Mouse (Mus musculus) midbrain, embryonic 11.5 days (tissue): ENCODE measurements around the gene Dcun1d3. TPM values are rescaled to one million over a fixed set of nuclear protein-coding genes. Genes with fewer than 3 reads are reported as not detected.
A peak's percentile ranks its signal among the peaks of the same experiment; 100 is the strongest.

Source experiments
- ATAC-seq: fragments of 200-750 bp; cut with Nextera tagmentation; 2 replicates; pipeline ENCODE4 v1.8.0; 2017; ENCODE audit warnings: moderate TSS enrichment, moderate library complexity; ENCODE audit not compliant: low FRiP score
- DNase-seq: peaks from one replicate; pipeline ENCODE4 v3.0.0; 2015; ENCODE audit warnings: low spot score; ENCODE audit errors: missing footprints
- H3K27ac ChIP-seq: fragments of 300-500 bp; sonication (generic); 2 replicates; pipeline ENCODE4 v1.5.1; 2014; ENCODE audit warnings: low read depth, low read length
- H3K27me3 ChIP-seq: fragments of 300-500 bp; sonication (generic); 2 replicates; pipeline ENCODE4 v1.6.1; 2014; ENCODE audit warnings: mild to moderate bottlenecking, low read length, moderate library complexity, mixed read lengths; ENCODE audit not compliant: control insufficient read depth, insufficient read depth
- H3K36me3 ChIP-seq: fragments of 300-500 bp; sonication (generic); 2 replicates; pipeline ENCODE4 v1.6.1; 2014; ENCODE audit warnings: mild to moderate bottlenecking, low read length, moderate library complexity, mixed read lengths; ENCODE audit not compliant: control insufficient read depth, insufficient read depth
- H3K4me1 ChIP-seq: fragments of 300-500 bp; sonication (generic); 2 replicates; pipeline ENCODE4 v1.6.1; 2014; ENCODE audit warnings: low read length; ENCODE audit not compliant: control insufficient read depth, insufficient read depth
- H3K4me2 ChIP-seq: fragments of 300-500 bp; sonication (generic); 2 replicates; pipeline ENCODE4 v1.6.1; 2014; ENCODE audit warnings: mild to moderate bottlenecking, moderate library complexity
- H3K4me3 ChIP-seq: fragments of 300-500 bp; sonication (generic); 2 replicates; pipeline ENCODE4 v1.5.1; 2014; ENCODE audit warnings: low read depth, low read length
- H3K9ac ChIP-seq: fragments of 300-500 bp; sonication (generic); 2 replicates; pipeline ENCODE4 v1.6.1; 2014; ENCODE audit warnings: low read length
- H3K9me3 ChIP-seq: fragments of 300-500 bp; sonication (generic); 2 replicates; pipeline ENCODE4 v1.6.1; 2016; ENCODE audit warnings: low read length; ENCODE audit not compliant: control insufficient read depth
- WGBS: fragments of 180-500 bp; shearing (Covaris S2); extraction: QIAGEN DNeasy Blood & Tissue Kit; methylation state at CpG from one replicate; pipeline ENCODE4 v1.1.7; 2014; 5-methylcytosine and 5-hydroxymethylcytosine counted together
- polyA plus RNA-seq: library from polyadenylated mRNA; unstranded; fragments of >200 nt; fragmentation: Nextera tagmentation; extraction: Ambion mirVana; gene quantifications from 2 replicates; pipeline ENCODE4 v1.2.1, GENCODE M21; 2014

The Dcun1d3 gene
- polyA plus RNA-seq, 1 experiment from 2014 or later: 10.5 TPM

DNA sequence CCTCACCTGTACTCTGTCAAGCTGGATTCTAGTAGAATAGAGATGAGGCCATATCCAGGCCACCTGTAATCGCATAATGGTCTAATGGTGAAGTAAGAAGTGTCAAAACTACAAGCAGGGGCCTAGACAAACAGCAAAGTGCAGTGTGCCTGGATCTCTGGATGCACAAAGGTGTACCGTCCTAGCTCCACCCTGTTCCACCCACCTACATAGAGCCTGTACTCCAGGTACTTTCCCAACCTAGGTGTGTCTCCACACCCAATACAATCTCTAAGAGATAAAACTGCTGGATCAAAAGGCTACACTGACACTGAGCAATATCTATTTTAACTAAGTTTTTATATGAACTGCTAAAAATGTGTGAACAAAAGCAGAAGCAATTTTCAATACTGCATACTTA lies 35.5 kb downstream of the Dcun1d3 start:
- H3K4me2 ChIP-seq: no peak overlapping the region
- H3K4me1 ChIP-seq: peaks cover 22% of the 10 kb centered on the region
- no peak overlapping the region for H3K9ac ChIP-seq
- H3K9me3 ChIP-seq: no peaks in the 10 kb centered on the region
- ATAC-seq (no peak), DNase-seq (no peak)
- H3K36me3 ChIP-seq: peaks cover 2% of the 10 kb centered on the region; the same call in 1 of the 2 replicates
- no peak overlapping the region for H3K4me3 ChIP-seq
- no peak overlapping the region for H3K27ac ChIP-seq
- 86% methylated on average over 2 of the region's 2 CpGs for WGBS
- H3K27me3 ChIP-seq: no peaks in the 10 kb centered on the region

DNA sequence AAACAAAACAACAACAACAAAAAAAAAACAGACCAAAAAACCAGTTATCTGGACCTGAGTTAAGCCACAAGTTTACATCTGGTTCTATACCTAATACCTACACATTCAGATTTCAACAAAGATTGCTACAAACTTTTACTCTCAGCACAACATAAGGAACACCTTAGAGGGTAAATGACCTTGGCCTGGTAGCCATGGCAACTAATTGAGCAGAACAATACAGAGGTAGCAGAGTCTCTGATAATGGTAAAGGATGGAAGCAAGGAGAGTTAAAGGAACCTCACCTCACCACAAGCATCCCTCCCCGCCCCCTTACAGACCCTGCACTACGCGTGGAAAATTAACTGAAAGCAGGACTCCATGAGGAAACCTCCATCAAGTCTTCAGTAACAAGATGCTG lies 36.0 kb downstream of the Dcun1d3 start:
- no peak for ATAC-seq
- no peak overlapping the region for H3K9ac ChIP-seq
- no peak overlapping the region for H3K4me3 ChIP-seq
- H3K27me3 ChIP-seq: no peaks in the 10 kb centered on the region
- no peak for DNase-seq
- H3K4me1 ChIP-seq: peaks cover 22% of the 10 kb centered on the region
- H3K27ac ChIP-seq: no peak overlapping the region
- no peaks in the 10 kb centered on the region for H3K9me3 ChIP-seq
- H3K4me2 ChIP-seq: no peak overlapping the region
- 84% methylated on average over 3 of the region's 3 CpGs for WGBS
- H3K36me3 ChIP-seq: peaks cover 2% of the 10 kb centered on the region; the same call in 1 of the 2 replicates

DNA sequence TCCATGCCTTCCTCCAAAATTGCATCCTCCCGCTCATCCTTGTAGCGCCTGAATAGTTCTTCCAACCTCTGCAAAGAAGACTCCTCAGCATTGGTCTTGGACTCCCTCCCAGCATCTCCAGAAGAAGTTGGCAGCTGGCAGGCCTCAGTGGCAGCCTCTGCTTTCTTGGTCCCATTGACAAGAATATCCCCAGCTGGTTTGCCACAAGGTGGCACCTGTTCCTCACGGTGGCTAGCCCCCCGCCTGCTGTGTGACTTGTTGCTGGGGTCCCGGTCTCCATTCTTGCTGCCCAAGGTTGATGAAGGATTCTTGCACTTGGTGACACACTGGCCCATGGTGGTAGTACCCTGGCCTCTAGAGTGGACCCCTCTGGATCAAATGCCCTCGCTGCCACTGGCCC lies 36.6 kb downstream of the Dcun1d3 start:
- no peak for DNase-seq
- Histone ChIP-seq H3K36me3 (peaks cover 2% of the 10 kb centered on the region; the same call in 1 of the 2 replicates), H3K9me3 (no peaks in the 10 kb centered on the region), H3K27me3 (no peaks in the 10 kb centered on the region), H3K4me1 (peaks cover 22% of the 10 kb centered on the region), H3K4me3 (no peak overlapping the region), H3K27ac (no peak overlapping the region), H3K9ac (no peak overlapping the region), H3K4me2 (no peak overlapping the region)
- WGBS: 79% methylated on average over 6 of the region's 6 CpGs
- no peak for ATAC-seq

DNA sequence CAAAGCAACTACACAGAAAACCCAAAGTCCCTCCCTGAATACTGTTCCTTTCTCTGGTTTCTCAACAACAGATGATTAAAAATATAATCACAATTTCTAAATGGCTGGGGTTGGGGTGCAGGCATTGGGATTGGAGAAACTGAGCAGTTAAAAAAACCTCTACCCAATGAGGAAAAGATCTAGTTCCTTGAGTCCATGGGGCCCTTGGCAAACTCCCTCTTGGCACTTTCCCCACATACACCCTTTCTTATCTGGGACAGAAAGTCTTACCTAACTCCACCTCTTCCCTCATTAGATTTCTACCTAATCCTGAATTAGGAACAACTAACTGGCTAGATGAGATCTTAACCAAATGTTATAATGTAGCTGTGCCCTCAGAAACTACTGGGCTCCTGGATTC lies 41.1 kb downstream of the Dcun1d3 start:
- DNase-seq (no peak), ATAC-seq (no peak)
- peaks cover under 1% of the 10 kb centered on the region; the same call in 1 of the 2 replicates for H3K4me1 ChIP-seq
- no peak overlapping the region for H3K9ac ChIP-seq
- H3K27ac ChIP-seq: no peak overlapping the region
- no peaks in the 10 kb centered on the region for H3K27me3 ChIP-seq
- peaks cover 2% of the 10 kb centered on the region; the same call in 1 of the 2 replicates for H3K36me3 ChIP-seq
- no peak overlapping the region for H3K4me2 ChIP-seq
- H3K4me3 ChIP-seq: no peak overlapping the region
- H3K9me3 ChIP-seq: no peaks in the 10 kb centered on the region

- Histone ChIP-seq H3K4me1 (no peaks in the 10 kb centered on the region), H3K27me3 (no peaks in the 10 kb centered on the region), H3K36me3 (no peaks in the 10 kb centered on the region; the same call in 1 of the 2 replicates), H3K9me3 (no peaks in the 10 kb centered on the region), H3K4me3 (no peak overlapping the region), H3K9ac (no peak overlapping the region), H3K27ac (no peak overlapping the region), H3K4me2 (no peak overlapping the region)
- no peak for DNase-seq
- WGBS: 95% methylated on average over 2 of the region's 2 CpGs
- no peak for ATAC-seq
These were observed 41.7 kb downstream of the Dcun1d3 start for GRCm38 (mm10) chr7:119854362-119854761.

- H3K27ac ChIP-seq: no peak overlapping the region
- H3K4me3 ChIP-seq: no peak overlapping the region
- WGBS: 86% methylated on average over 1 of the region's 1 CpGs
- H3K4me2 ChIP-seq: no peak overlapping the region
- DNase-seq (no peak), ATAC-seq (no peak)
- no peaks in the 10 kb centered on the region for H3K36me3 ChIP-seq
- H3K9me3 ChIP-seq: no peaks in the 10 kb centered on the region
- H3K9ac ChIP-seq: no peak overlapping the region
- no peaks in the 10 kb centered on the region for H3K4me1 ChIP-seq
- no peaks in the 10 kb centered on the region for H3K27me3 ChIP-seq
These were observed 42.9 kb downstream of the Dcun1d3 start for GRCm38 (mm10) chr7:119853186-119853585.

- Histone ChIP-seq H3K4me1 (no peaks in the 10 kb centered on the region), H3K27me3 (no peaks in the 10 kb centered on the region), H3K27ac (no peak overlapping the region), H3K9me3 (no peaks in the 10 kb centered on the region), H3K36me3 (no peaks in the 10 kb centered on the region), H3K4me2 (no peak overlapping the region), H3K9ac (no peak overlapping the region), H3K4me3 (no peak overlapping the region)
- DNase-seq (peak; percentile 74), ATAC-seq (no peak)
These were observed 43.6 kb downstream of the Dcun1d3 start for GRCm38 (mm10) chr7:119852494-119852893.

- Histone ChIP-seq H3K27me3 (no peaks in the 10 kb centered on the region), H3K4me2 (no peak overlapping the region), H3K36me3 (no peaks in the 10 kb centered on the region), H3K27ac (no peak overlapping the region), H3K9ac (no peak overlapping the region), H3K9me3 (no peaks in the 10 kb centered on the region), H3K4me3 (no peak overlapping the region), H3K4me1 (no peaks in the 10 kb centered on the region)
- WGBS: 82% methylated on average over 5 of the region's 5 CpGs
- ATAC-seq: no peak
- DNase-seq: no peak
These were observed 45.4 kb downstream of the Dcun1d3 start for GRCm38 (mm10) chr7:119850737-119851136.

GRCm38 (mm10) chr7:119849096-119849495 lies 47.0 kb downstream of the Dcun1d3 start:
- no peak overlapping the region for H3K9ac ChIP-seq
- ATAC-seq (no peak), DNase-seq (peak; percentile 95)
- H3K4me3 ChIP-seq: no peak overlapping the region
- H3K9me3 ChIP-seq: no peaks in the 10 kb centered on the region
- WGBS: 4% methylated on average over 1 of the region's 1 CpGs
- H3K27me3 ChIP-seq: no peaks in the 10 kb centered on the region
- H3K36me3 ChIP-seq: no peaks in the 10 kb centered on the region
- H3K27ac ChIP-seq: no peak overlapping the region
- no peak overlapping the region for H3K4me2 ChIP-seq
- H3K4me1 ChIP-seq: no peaks in the 10 kb centered on the region

DNA sequence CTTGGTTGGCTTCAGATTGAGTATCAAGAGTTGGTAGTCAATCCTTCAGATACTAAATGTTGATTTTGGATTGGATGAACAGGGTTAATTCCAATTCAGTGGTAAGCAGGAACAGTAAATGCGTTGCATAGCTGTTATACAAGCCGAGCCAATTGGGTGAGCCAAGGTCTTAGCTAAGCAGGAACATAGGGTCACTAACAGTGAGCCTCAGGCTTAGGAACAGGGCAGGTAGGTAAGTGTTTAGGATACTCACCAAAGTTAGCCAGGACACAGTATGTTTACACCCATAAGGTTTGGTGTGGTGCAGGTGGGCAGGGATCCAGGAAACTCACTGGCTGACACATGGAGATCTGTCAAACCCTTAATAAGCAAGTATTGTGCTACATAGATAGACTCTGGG lies 48.7 kb downstream of the Dcun1d3 start:
- Histone ChIP-seq H3K27me3 (no peaks in the 10 kb centered on the region), H3K4me3 (no peak overlapping the region), H3K27ac (no peak overlapping the region), H3K4me2 (no peak overlapping the region), H3K36me3 (no peaks in the 10 kb centered on the region), H3K9ac (no peak overlapping the region), H3K4me1 (no peaks in the 10 kb centered on the region), H3K9me3 (no peaks in the 10 kb centered on the region)
- no peak for ATAC-seq
- DNase-seq: no peak
- WGBS: 94% methylated on average over 2 of the region's 2 CpGs
